Mouse (Mus musculus) ovary, adult 18-20 months (tissue): Measurements from ENCODE around the gene Tjp2.
"Not testable (repeated sequence)": the region's sequence is repeated elsewhere in the genome, so short reads cannot be mapped to it uniquely, and the experiment has no call there.

Source experiments
- DNase-seq: peaks from one replicate; pipeline ENCODE4 v3.0.0; 2022; ENCODE audit warnings: low spot score, mixed read lengths

The Tjp2 gene

GRCm38 (mm10) chr19:24224500-24225304, at the start of gene Tjp2:
Gene Tjp2 (minus strand): TSS chr19:24225030.
- DNase-seq: peak; percentile 34

- DNase-seq: no peak
Measured at GRCm38 (mm10) chr19:24274281-24274680, 49.5 kb upstream of the Tjp2 start.

DNA sequence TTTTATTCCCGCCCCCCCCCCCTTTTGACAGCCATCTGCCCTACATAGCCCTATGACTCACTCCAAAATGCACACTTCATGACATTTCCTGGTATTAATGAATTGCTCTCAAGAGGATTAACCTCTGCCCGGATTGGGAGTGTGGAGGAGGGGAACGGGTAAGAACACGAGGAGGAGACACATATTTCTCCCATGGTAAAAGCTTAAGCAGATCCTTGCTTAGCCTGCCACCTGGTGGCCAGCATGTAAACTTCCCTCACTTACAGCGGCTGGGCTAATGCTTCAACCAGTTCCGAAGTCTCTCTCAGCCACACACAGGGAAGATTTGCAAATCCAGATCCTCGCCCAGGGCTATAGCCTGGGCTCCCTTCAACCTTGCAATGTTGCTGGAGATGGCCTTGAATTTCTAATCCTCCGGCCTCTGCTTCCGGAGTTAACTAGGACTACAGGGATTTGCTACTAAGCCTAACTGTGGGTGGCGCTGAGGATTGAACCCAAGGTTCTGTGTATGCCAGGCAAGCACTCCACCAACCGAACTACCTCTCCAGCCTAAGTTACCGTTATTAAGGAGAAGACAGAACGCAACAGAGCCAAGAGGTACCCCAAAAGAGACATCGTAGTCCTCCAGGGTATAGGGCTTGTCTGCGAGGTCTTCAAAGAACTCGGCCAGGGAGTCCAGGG, 47.1 kb upstream of the Tjp2 start:
- peak; percentile 60 for DNase-seq

- no peak for DNase-seq
Measured at GRCm38 (mm10) chr19:24271326-24271725, 46.5 kb upstream of the Tjp2 start.

GRCm38 (mm10) chr19:24268531-24268930, 43.7 kb upstream of the Tjp2 start:
- no peak for DNase-seq

- no peak for DNase-seq
Measured at GRCm38 (mm10) chr19:24266046-24266830, 41.4 kb upstream of the Tjp2 start.

DNA sequence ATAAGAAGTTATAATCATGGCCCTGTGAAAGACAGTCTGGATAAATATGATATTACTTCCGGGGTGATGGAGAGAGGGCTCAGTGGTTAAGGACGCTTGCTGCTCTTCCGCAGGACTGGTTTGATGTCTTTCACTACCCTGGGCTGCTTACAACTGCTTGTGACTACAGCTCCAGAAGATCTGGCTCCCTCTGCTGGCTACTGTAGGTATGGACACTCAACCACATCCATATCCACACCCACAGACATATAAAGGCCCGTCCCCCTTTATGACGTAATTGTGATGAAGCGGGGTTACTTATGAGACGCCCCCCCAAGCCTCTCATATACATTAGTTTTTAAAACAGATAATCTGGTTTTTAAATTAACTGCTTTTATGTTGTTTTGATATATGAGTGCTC, 40.2 kb upstream of the Tjp2 start:
- DNase-seq: no peak

DNA sequence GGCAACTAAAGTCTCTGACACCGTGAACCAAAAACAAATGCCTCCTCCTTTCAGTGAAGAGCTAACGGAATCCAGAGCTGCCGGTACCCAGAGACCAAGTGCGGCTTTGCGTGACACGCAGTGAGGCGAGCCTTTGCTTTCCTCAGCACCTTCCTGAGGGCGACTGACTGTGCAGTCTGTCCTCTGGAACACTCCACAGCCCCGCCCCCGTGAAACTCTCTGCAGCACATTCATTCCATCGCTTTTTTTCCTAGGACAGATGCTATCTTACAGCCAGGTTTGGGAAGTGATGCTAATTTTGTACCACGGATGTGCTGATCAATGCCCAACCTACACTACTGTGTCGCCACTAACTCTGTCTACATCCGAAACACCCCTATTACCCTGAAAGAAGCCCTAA, 37.9 kb upstream of the Tjp2 start:
- DNase-seq: no peak

- DNase-seq: no peak
Measured at GRCm38 (mm10) chr19:24259390-24260351, 34.8 kb upstream of the Tjp2 start.

DNA sequence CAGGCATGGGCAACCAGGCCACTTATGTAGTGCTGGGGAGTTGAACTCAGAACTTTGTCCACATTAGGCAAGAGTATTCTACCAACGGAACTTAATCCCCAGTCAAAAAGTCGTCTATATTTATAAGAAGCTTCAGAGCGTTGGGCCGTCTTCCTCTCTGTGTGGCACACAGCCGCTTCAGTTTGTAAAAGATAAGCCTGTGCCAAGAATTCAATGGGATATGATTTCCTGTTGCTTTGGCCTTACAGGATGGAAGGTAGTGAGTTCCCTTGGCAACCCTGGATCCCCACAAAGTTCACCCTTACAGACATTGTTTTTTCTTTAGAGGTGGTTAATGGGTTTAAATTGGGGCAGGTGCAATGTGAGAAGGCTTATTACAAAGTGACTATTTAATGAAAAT, 33.5 kb upstream of the Tjp2 start:
- DNase-seq: no peak

DNA sequence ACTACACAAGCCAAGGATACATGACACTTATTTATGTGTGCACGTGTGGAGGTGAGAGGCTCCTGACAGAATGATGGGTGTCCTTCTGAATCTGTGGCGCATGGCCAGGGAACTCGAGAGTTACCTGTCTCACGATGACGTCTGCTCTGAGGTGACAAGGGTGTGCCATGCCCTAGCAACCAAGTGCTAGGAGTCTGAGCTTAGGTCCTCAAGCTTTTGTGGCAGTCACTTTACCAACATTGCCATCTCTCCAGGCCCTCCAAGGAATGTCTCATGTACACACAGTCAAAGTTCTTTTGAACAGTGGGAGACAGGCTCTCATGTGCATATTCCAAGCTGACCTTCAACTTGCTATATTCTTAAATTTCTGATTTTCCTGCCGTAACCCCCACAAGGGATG, 33.1 kb upstream of the Tjp2 start:
- no peak for DNase-seq

DNA sequence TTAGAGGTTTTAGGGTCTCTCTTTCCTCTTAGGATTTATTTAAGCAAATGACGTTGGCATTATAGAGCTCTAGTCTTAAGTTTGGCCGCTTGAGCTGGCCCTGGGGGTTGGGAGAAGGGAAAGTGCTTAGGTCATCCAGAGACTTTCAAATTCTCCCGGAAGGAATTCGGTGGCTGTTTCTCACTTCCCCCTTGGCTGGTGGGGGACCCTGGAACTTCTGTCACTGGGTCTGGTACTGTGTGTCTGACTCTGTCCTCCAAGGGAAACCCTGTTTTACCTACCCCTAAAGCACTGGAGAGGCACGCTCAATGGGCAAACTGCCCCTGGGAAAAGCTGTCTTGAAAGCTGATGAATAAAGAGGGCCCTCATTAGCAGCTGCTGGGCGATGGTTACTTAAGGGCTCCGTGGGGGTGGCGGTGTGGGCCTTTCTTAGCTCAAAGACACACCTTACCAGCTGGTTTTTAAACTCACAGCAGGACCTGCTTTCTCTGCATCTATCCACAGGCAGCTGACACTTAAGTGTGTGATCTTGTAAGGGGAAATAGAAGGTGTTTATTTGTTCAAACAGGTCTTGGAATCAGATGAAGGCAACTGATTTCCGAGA, 28.9 kb upstream of the Tjp2 start:
- DNase-seq: no peak

DNA sequence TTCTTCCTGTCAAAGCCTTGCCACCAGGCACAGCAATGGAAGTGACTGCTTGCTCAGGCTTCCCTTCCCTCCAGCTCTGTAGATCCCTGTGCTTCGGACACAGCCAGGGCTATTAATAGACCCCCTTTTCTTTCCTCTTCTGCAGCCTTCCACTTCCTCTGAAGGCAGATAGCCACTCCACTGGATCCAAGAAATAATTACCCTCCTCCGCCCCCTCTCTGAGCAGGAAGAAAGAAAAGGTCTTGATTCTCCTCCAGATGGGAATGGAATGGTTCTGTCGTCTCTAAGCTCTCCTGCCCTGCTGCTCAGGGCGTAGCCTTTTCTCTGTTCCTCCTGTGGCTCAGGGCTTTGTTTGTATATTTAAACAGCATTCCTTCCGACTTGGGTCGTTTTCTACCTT, 27.0 kb upstream of the Tjp2 start:
- DNase-seq: no peak

GRCm38 (mm10) chr19:24243340-24243739, 18.5 kb upstream of the Tjp2 start:
- DNase-seq: no peak

DNA sequence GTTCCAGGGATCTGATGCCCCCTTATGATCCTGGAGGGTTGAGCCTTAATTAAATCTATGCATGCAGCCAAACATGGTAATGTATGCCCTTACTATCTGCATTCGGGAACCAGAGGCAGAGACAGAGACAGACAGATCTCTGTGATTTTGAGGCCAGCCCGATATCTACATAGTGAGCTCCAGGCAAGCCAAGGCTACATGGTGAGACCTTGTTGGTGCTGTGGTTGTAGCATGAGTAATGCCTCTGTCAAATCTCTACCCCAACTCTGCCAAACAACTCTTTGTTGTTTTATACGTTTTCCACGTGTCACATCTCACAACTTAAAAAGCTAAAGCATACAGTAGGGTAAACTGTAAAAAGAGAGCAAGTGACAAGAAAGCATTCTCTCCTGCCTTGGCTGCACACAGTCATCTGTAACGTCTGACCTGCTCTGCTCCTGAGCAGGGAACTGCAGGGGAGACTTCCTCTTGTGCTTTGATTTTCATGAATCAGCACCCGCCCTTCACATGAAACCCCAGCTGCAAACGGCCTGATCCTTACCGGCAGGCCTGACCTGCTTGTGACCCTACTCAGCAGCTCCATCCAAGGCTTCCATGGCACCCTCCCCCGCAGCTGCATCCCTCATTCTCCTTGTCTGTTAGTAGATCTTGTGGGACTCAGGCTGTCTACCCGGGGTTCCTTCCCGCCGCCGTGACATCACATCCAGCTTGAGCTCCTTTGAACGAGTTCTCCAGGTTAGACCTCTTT, 17.1 kb upstream of the Tjp2 start:
- DNase-seq: no peak

GRCm38 (mm10) chr19:24241271-24241670, 16.4 kb upstream of the Tjp2 start:
- DNase-seq: no peak

DNA sequence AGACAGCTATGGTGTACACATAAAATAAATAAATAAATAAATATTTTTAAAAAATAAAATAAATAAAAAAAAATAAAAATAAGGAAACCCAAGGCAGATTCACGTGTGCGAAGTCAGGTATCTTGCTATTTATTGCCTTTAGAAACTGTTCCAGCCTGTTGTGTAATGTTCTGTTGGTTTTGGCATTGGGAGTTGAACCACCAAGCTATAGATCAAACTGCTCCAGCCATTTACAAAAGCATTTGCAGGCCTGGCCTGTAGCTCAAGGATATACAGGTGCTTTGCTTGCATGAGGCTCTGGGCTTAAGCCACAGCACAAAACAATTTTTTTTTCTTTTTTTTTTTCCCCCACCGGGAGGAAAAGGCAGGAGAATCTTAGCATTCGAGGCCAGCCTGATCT, 13.2 kb upstream of the Tjp2 start:
- DNase-seq: no peak

- not testable (repeated sequence) for DNase-seq
Measured at GRCm38 (mm10) chr19:24232356-24232755, 7.5 kb upstream of the Tjp2 start.

GRCm38 (mm10) chr19:24225305-24225696, 471 bp upstream of the Tjp2 start:
- peak; percentile 38 for DNase-seq

DNA sequence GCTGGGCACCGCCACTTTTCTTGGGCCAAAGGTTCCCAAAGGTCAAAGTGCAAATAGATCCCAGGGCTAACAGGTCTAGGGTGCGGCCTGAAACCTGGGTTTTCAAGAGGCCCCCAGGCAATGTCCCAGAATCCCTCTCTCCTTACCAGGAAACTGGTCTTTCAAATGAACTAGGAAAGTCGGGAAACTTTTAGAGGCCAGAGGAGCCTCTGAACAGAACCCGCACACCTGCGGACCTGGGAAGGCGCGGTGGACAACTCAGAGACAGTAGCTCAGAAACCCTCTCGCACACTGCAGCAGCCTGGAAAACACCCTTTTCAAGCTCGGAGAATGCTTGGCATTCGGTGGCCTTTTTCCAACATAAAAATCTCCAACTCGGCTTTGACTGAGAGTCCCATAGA, 979 bp downstream of the Tjp2 start:
- no peak for DNase-seq

- no peak for DNase-seq
Measured at GRCm38 (mm10) chr19:24221455-24221854, 3.4 kb downstream of the Tjp2 start.
